Mouse (Mus musculus) testis, adult 2 months (tissue): ENCODE results near the gene C7.

Experiments used
- CTCF ChIP-seq: fragments of 200-500 bp; IDR thresholded peaks from 2 replicates; pipeline ENCODE4 v1.5.1; 2012; ENCODE audit warnings: low read depth, mild to moderate bottlenecking, inconsistent platforms, low read length, moderate library complexity; ENCODE audit not compliant: control insufficient read depth, insufficient read depth, insufficient replicate concordance
- POLR2A ChIP-seq: fragments of 200-500 bp; IDR thresholded peaks from 2 replicates; pipeline ENCODE4 v1.6.1; 2012; ENCODE audit warnings: low read depth, mild to moderate bottlenecking, inconsistent platforms, low read length, moderate library complexity; ENCODE audit not compliant: control insufficient read depth

GRCm38 (mm10) chr15:5086162-5086561 lies 22.6 kb upstream of the C7 start:
- TF ChIP-seq CTCF, result no peak
- TF ChIP-seq POLR2A, result no peak
